Mouse (Mus musculus): ENCODE measurements around the gene Ptcd2. TPM values are rescaled to one million over a fixed set of nuclear protein-coding genes. Genes with fewer than 3 reads are reported as not detected.

Gene Ptcd2
- polyA plus RNA-seq, 2 experiments = 24.0 to 41.3 TPM

GRCm38 (mm10) chr13:99294176-99294575, 50.3 kb downstream of the Ptcd2 start:
- Histone ChIP-seq H3K27ac (replicated peaks; ENCODE audit: low read depth, low read length) (no peak overlapping the region), H3K36me3 (ENCODE audit: control insufficient read depth, insufficient read depth, low read length) (no peaks in the 10 kb centered on the region), H3K27me3 (ENCODE audit: control insufficient read depth, insufficient read depth, low read length) (no peaks in the 10 kb centered on the region), H3K4me1 (ENCODE audit: control insufficient read depth, insufficient read depth, low read length) (0 out of 2 replicates have a peak, but pooled peaks cover 1% of the 10 kb centered on the region), H3K9me3 (ENCODE audit: control insufficient read depth, low read length) (no peaks in the 10 kb centered on the region), H3K4me3 (replicated peaks; ENCODE audit: low read length) (no peak overlapping the region), H3K9ac (ENCODE audit: low read depth, low read length, severe bottlenecking) (no peak overlapping the region), H3K4me2 (replicated peaks; ENCODE audit: low read depth, low read length, severe bottlenecking) (no peak overlapping the region)
- no peak for ATAC-seq (ENCODE audit: low FRiP score, low read depth)
- TF ChIP-seq POLR2A (IDR thresholded peaks at IDR 0.05; ENCODE audit: borderline replicate concordance, extremely low read depth, insufficient read depth, insufficient read length) = no peak
- WGBS = 92% methylated on average over 13 of the region's 13 CpGs
- no peak for DNase-seq (ENCODE audit: low spot score)

GRCm38 (mm10) chr13:99290766-99291165, 53.7 kb downstream of the Ptcd2 start:
- Histone ChIP-seq H3K4me3 (replicated peaks; ENCODE audit: low read length) (no peak overlapping the region), H3K9me3 (ENCODE audit: control insufficient read depth, low read length) (no peaks in the 10 kb centered on the region), H3K4me1 (ENCODE audit: control insufficient read depth, insufficient read depth, low read length) (no peaks in the 10 kb centered on the region), H3K27me3 (ENCODE audit: control insufficient read depth, insufficient read depth, low read length) (no peaks in the 10 kb centered on the region), H3K9ac (ENCODE audit: low read depth, low read length, severe bottlenecking) (no peak overlapping the region), H3K36me3 (ENCODE audit: control insufficient read depth, insufficient read depth, low read length) (no peaks in the 10 kb centered on the region), H3K27ac (replicated peaks; ENCODE audit: low read depth, low read length) (no peak overlapping the region), H3K4me2 (replicated peaks; ENCODE audit: low read depth, low read length, severe bottlenecking) (no peak overlapping the region)
- no peak for TF ChIP-seq POLR2A (IDR thresholded peaks at IDR 0.05; ENCODE audit: borderline replicate concordance, extremely low read depth, insufficient read depth, insufficient read length)
- ATAC-seq (ENCODE audit: low FRiP score, low read depth) (no peak), DNase-seq (ENCODE audit: low spot score) (no peak)
- 90% methylated on average over 8 of the region's 8 CpGs for WGBS

- Histone ChIP-seq H3K27ac (replicated peaks; ENCODE audit: low read depth, low read length) (no peak overlapping the region), H3K4me2 (replicated peaks; ENCODE audit: low read depth, low read length, severe bottlenecking) (no peak overlapping the region), H3K9me3 (ENCODE audit: control insufficient read depth, low read length) (no peaks in the 10 kb centered on the region), H3K4me3 (replicated peaks; ENCODE audit: low read length) (no peak overlapping the region), H3K9ac (ENCODE audit: low read depth, low read length, severe bottlenecking) (no peak overlapping the region), H3K36me3 (ENCODE audit: control insufficient read depth, insufficient read depth, low read length) (no peaks in the 10 kb centered on the region), H3K4me1 (ENCODE audit: control insufficient read depth, insufficient read depth, low read length) (peaks cover 10% of the 10 kb centered on the region; the same call in 1 of the 2 replicates), H3K27me3 (ENCODE audit: control insufficient read depth, insufficient read depth, low read length) (no peaks in the 10 kb centered on the region)
- ATAC-seq (ENCODE audit: low FRiP score, low read depth) (no peak), DNase-seq (ENCODE audit: low spot score) (no peak)
- TF ChIP-seq POLR2A (IDR thresholded peaks at IDR 0.05; ENCODE audit: borderline replicate concordance, extremely low read depth, insufficient read depth, insufficient read length) = no peak
- 87% methylated on average over 9 of the region's 9 CpGs for WGBS
Observed at GRCm38 (mm10) chr13:99287786-99288185, 56.7 kb downstream of the Ptcd2 start.

DNA sequence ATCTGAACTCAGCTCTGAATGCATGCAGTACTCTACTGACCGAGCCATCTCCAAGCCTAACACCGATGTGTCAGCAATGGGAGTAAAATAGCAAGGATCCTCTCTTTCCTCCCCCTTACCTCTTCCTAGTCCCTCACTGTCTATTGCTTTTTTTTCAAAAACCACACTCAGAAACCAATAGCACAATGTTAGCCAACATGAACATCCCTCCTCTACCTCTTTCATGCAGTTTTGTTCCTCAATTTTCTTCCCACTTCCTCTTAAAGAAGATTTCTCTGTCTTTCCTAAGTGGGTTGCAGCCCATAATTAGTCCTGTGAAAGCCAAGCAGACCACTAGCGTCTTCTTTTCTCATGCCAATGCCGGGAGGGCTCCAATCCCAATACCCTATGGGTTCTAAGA, 57.3 kb downstream of the Ptcd2 start:
- no peaks in the 10 kb centered on the region for H3K9me3 ChIP-seq (ENCODE audit: control insufficient read depth, low read length)
- ATAC-seq (ENCODE audit: low FRiP score, low read depth) = no peak

GRCm38 (mm10) chr13:99285241-99285640, 59.3 kb downstream of the Ptcd2 start:
- DNase-seq (ENCODE audit: low spot score) (no peak), ATAC-seq (ENCODE audit: low FRiP score, low read depth) (no peak)
- Histone ChIP-seq H3K4me3 (replicated peaks; ENCODE audit: low read length) (no peak overlapping the region), H3K36me3 (ENCODE audit: control insufficient read depth, insufficient read depth, low read length) (no peaks in the 10 kb centered on the region), H3K27ac (replicated peaks; ENCODE audit: low read depth, low read length) (no peak overlapping the region), H3K4me1 (ENCODE audit: control insufficient read depth, insufficient read depth, low read length) (peaks cover 10% of the 10 kb centered on the region; the same call in 1 of the 2 replicates), H3K9me3 (ENCODE audit: control insufficient read depth, low read length) (no peaks in the 10 kb centered on the region), H3K27me3 (ENCODE audit: control insufficient read depth, insufficient read depth, low read length) (no peaks in the 10 kb centered on the region), H3K9ac (ENCODE audit: low read depth, low read length, severe bottlenecking) (no peak overlapping the region), H3K4me2 (replicated peaks; ENCODE audit: low read depth, low read length, severe bottlenecking) (no peak overlapping the region)
- whole genome bisulfite sequencing = 58% methylated on average over 2 of the region's 2 CpGs
- TF ChIP-seq POLR2A (IDR thresholded peaks at IDR 0.05; ENCODE audit: borderline replicate concordance, extremely low read depth, insufficient read depth, insufficient read length) = no peak

More for the DNA sequence above, 57.3 kb downstream of the Ptcd2 start:
- no peak overlapping the region for H3K27ac ChIP-seq (replicated peaks; ENCODE audit: low read depth, low read length)
- no peaks in the 10 kb centered on the region for H3K27me3 ChIP-seq (ENCODE audit: control insufficient read depth, insufficient read depth, low read length)
- H3K9ac ChIP-seq (ENCODE audit: low read depth, low read length, severe bottlenecking) = no peak overlapping the region
- no peak overlapping the region for H3K4me2 ChIP-seq (replicated peaks; ENCODE audit: low read depth, low read length, severe bottlenecking)
- no peak for DNase-seq (ENCODE audit: low spot score)
- 94% methylated on average over 4 of the region's 4 CpGs for WGBS
- peaks cover 10% of the 10 kb centered on the region; the same call in 1 of the 2 replicates for H3K4me1 ChIP-seq (ENCODE audit: control insufficient read depth, insufficient read depth, low read length)
- no peaks in the 10 kb centered on the region for H3K36me3 ChIP-seq (ENCODE audit: control insufficient read depth, insufficient read depth, low read length)
- H3K4me3 ChIP-seq (replicated peaks; ENCODE audit: low read length) = no peak overlapping the region
- no peak for TF ChIP-seq POLR2A (IDR thresholded peaks at IDR 0.05; ENCODE audit: borderline replicate concordance, extremely low read depth, insufficient read depth, insufficient read length)
